Mouse (Mus musculus) urinary bladder, adult 2 months (tissue): ENCODE results near the gene Bst2. TPM values are rescaled to one million over a fixed set of nuclear protein-coding genes. Genes with fewer than 3 reads are reported as not detected.

Experiments
- DNase-seq: peaks from one replicate; pipeline ENCODE4 v3.0.0; 2022; ENCODE audit warnings: low spot score
- polyA plus RNA-seq: library from polyadenylated mRNA; depleted of rRNA; stranded (reverse); fragments of >200 nt; gene quantifications from 2 replicates; pipeline ENCODE4 v1.2.3, GENCODE M21; 2012; rRNA removed

Bst2 gene
- 110 and 117 TPM in 2 replicates for polyA plus RNA-seq

DNA sequence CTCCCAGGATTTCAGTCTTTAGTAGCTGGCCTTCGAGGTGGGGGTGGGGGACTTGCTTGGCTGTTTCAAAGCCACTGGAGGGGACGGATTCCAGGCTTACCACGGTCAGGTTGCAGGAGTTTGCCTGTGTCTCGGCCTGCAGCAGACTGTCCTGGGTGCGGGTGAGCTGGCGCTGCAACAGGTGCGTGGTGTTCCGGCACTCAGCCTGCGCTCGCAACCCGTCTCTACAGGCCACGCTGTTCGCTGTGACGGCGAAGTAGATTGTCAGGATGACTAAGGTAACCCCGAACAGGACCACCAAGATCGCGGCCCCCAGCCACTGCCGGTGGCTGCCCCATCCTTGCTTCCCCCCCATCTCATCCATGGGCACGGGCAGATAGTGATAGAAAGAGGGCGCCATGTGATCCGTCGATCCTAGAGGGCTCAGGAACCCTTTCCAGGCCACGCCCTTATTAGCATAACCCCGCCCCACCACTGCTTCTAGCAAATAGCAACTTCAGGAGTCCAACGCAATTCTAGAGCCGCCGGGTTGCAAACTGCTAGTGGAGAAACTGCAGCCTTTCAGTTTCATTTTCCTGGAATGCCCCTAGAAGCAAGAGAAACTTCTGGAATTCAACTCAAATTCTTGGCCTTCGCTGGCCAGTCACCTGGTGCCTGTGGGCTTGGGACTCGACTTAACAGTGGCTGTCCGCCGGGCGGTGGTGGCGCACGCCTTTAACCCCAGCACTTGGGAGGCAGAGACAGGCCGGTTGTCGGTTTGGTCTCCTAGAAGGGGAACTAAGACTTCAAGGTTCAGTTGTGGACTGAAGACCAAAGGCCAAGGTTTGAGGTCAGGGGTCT is at the start of gene Bst2:
Gene Bst2, minus strand, starts transcription at position 429 of the 840 bp plus-strand sequence.
- peak; percentile 57 for DNase-seq

GRCm38 (mm10) chr8:71586891-71587290 is 49.6 kb upstream of the Bst2 start:
- peak; percentile 24 for DNase-seq

GRCm38 (mm10) chr8:71580201-71580600 is 42.9 kb upstream of the Bst2 start:
- DNase-seq = no peak

DNA sequence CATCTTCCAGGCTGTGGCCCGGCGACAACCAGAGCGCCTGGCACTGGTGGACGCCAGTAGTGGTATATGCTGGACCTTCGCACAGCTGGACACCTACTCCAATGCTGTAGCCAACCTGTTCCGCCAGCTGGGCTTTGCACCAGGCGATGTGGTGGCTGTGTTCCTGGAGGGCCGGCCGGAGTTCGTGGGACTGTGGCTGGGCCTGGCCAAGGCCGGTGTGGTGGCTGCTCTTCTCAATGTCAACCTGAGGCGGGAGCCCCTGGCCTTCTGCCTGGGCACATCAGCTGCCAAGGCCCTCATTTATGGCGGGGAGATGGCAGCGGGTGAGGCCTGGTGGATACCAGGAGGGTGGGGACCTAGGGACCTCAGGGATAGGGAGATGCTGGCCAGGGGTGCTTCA is 42.2 kb upstream of the Bst2 start:
- no peak for DNase-seq

DNA sequence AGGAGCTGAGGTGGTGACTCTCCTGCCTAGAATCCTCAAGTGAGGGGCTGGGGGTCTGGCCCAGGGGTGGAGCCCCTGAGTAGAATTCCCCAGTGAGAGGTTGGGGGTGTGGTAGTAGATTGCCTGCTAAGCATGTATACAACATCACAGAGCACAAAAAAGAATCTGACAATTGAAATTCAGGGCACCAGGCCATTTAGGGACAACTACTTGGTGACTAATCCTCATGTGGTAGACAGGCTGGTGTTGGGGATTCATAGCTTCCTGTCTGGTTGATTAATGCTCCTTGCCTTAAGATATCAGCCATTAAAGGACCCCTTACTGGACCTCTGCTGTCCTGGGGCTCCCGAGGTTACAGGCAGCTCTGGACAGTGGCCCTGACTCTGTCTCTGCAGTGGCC is 41.8 kb upstream of the Bst2 start:
- DNase-seq = no peak

DNA sequence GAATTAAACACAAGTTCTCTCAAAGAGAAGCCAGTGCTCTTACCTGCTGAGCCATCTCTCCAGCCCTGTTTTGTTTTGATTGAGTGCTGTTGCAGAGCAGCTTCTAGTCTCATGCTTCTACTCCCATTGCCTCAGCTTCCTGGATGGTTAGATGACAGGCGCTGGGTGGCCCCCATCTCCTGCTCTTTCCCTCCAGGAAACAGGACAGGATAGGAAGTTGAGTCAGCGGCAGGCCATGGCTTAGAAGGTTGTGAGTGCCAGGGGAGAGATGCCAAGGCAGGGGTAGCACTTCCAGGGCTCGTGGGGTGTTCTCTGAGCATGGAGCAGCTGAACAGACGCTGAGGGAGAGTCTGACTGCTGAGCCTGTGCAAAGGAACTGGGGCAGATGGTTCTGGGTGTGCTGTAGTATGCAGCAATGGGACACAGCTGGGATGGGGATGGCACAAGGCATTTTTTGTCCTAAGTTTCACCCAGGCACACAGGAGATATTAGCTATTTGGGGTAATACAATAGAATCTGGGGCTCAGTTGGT is 40.7 kb upstream of the Bst2 start:
- DNase-seq = no peak

- no peak for DNase-seq
Measured at GRCm38 (mm10) chr8:71575020-71575419, 37.8 kb upstream of the Bst2 start.

GRCm38 (mm10) chr8:71574426-71574825 is 37.2 kb upstream of the Bst2 start:
- DNase-seq = no peak

GRCm38 (mm10) chr8:71572847-71573633 is 35.8 kb upstream of the Bst2 start:
- no peak for DNase-seq

DNA sequence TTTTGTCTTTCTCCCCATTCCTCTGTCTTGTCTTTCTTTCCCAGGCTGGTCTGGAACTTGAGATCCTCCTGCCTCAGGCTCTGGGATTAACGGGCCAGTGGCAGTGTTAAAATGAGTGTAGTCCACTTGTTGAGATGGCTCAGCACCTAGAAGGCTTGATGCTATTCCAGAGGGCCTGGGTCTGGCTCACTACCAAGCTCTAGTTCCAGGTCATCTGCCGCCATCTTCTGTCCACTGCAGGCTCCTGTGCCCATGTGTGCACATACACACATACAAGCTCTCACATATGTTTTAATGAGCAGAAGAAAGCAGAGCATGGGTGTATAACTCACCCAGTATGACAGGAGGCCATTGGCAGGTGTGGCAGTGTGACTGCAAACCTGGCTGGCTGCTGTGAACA is 34.8 kb upstream of the Bst2 start:
- no peak for DNase-seq

DNA sequence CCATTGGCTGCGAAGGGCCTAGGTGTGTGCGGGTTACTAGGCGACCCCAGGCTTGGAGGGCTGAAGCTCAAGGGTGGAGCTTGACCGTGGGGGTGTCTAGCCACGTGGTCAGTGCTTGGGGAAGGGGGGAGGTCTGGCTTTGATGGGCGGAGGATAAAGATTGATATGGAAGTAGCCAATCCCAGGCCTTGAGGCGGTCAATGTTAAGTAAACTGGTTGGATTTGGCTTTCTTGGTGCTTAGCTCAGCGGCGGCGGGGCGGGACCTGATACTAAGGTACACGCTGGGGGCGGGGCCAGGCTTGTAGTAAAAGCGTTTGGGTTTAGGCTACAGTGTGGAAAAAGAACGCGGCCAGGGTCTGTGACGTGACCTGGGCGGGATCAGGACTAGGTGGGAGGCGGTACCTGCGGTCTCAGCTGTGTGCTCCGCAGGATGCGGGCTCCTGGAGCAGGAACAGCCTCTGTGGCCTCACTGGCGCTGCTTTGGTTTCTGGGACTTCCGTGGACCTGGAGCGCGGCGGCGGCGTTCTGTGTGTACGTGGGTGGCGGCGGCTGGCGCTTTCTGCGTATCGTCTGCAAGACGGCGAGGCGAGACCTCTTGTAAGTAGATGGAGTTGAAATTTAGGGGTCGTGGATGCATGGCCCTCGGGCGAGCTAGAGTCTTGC is 33.2 kb upstream of the Bst2 start:
- DNase-seq = peak; percentile 83

- peak; percentile 86 for DNase-seq
Measured at GRCm38 (mm10) chr8:71569366-71570290, 32.4 kb upstream of the Bst2 start.

- DNase-seq = no peak
Measured at GRCm38 (mm10) chr8:71568941-71569340, 31.7 kb upstream of the Bst2 start.

DNA sequence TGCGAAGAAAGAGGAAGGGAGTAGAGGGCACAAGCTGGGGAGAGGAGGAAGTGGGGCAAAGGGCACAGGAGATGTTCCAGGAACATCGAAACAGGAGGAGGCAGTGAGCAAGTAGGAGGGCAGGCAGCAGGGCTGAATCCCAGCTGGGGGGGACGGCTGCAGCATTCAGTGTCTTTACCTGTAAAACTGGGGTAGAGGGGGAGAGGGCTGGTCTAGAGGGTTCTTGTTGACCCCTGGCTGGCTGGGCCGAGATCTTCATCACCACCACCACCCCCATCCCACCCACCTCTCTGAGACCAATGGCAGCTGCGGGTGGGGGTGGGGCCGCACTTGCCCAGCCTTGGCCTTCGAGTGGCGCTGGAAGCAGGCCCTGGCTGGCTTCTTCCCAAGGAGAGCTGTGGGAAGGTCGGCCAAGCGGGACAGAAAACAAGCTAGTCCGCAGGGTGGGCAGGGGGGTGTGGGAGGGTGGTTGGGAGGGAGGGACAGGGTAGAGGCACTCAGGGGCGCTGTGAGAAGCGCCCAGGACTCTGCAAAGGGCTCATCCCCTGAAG is 31.2 kb upstream of the Bst2 start, which contains the start of gene Slc27a1:
Gene Slc27a1, plus strand, starts transcription at position 496 of the 551 bp plus-strand sequence.
- DNase-seq = no peak

- no peak for DNase-seq
Measured at GRCm38 (mm10) chr8:71567587-71567986, 30.3 kb upstream of the Bst2 start.

DNA sequence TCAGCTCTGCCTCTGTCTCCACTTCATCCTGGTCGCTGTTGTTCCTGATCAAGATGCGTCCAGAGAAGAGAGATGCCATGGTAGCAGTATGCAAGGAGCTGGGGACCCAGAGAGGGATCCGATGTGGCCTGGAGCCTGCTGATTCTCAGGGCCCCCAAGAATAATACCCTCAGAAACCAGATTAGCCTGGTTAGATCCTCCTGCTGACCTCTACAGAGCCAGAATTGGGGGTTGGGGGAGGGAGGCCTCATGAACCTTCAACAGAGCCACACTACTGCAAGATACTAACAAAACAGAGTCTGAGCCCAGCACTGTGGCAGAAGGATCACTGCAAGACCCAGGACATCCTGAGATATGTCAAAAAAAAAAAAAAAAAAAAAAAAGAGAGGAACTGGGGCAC is 29.2 kb upstream of the Bst2 start, which contains the start of gene Nxnl1:
Gene Nxnl1, minus strand, starts transcription at position 101 of the 400 bp plus-strand sequence.
- no peak for DNase-seq

DNA sequence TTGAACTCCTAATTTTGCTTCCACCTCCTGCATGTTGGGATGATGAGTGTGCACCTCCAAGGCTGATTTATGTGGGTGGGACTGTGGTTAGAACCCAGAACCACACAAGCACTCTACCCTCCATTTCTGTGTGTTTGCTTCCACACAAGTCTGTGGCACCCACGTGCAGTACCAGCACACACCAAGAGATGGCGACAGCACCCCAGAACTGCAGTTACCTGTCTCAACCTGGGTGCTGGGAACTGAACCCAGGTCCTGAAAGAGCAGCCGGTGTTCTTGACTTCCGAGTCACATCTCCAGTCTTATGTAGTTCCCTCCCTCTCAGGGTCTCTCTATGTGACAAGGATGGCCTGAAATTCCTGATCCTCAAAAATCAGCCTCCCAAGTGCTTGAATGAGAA is 26.7 kb upstream of the Bst2 start:
- DNase-seq = no peak

- peak; percentile 75 for DNase-seq
Measured at GRCm38 (mm10) chr8:71562751-71563150, 25.5 kb upstream of the Bst2 start.

DNA sequence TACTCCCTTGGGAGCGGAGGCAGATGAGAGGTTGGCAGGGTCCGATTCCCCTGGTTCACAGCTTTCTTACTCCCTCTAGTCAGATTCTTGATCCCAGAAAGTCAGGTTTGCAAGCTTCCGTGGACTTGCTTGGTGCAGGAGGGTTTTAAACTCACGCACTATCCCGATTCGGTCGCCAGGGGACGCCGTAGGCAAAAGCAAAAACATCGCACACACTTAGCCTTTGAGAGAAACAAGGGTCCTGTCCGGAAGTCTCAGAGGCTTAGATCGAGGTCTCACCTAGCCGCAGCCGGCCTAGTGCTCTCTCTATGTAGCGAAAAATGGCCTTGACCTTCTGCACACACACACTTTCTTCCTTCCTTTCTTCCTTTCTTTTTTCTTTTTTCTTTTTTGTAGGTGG is 24.1 kb upstream of the Bst2 start:
- no peak for DNase-seq

DNA sequence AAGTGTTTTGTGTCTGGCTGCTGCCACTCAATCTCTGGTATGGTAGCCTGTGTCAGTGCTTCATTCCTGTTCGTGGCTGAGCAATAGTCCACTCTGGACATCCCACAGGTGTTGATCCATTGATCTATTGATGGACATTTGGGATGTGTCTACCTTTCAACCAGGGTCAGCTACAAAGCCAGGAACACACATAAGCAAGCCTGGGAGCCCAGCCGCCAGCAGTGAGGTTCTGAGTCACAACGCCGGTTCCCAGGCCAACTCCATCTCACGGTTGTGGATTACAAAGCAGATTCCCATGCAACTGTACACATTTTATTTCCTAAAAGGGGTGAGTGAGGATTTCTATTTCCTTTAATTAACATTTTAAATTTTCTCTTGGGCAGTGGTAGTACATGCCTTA is 23.5 kb upstream of the Bst2 start:
- no peak for DNase-seq

DNA sequence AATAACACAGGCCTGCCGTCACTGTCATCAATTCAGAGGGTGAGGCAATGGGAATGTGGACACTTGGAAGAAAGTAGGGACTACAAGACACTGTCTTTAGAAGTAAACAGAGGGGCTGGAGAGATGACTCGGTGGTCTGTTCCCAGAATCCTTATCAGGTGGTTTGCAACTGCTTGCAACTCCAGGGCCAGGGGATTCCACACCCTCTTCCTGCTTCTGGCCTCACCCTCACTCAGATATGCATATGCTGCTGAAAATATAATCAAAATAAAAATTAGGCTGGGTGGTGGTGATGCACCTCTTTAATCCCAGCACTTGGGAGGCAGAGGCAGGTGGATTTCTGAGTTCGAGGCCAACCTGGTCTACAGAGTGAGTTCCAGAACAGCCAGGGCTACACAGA is 22.8 kb upstream of the Bst2 start:
- no peak for DNase-seq
